Mouse (Mus musculus): ENCODE measurements around the gene Parp8. TPM values are rescaled to one million over a fixed set of nuclear protein-coding genes. Genes with fewer than 3 reads are reported as not detected.

Gene Parp8
- total and polyA plus RNA-seq, 3 experiments: 7.9 to 9.5 (median 9.2) TPM

GRCm38 (mm10) chr13:117012031-117012430, 13.3 kb downstream of the Parp8 start:
- intact Hi-C loops (cut with DNase I): no loop called here
- H3K79me2 ChIP-seq (replicated peaks; ENCODE audit: control insufficient read depth, insufficient read depth, low read length): peaks cover 5% of the 10 kb centered on the region
- peaks cover 2% of the 10 kb centered on the region for H3K4me1 ChIP-seq (ENCODE audit: control insufficient read depth, insufficient read depth, low read length)
- no peak for TF ChIP-seq CTCF (IDR thresholded peaks at IDR 0.05)
- TF ChIP-seq EP300 (IDR thresholded peaks at IDR 0.05; ENCODE audit: insufficient read depth, low read depth, low read length): no peak
- H3K9ac ChIP-seq (ENCODE audit: low read depth, low read length): no peak overlapping the region
- H3K27ac ChIP-seq: no peak overlapping the region
- H3K36me3 ChIP-seq (ENCODE audit: control insufficient read depth, insufficient read depth, low read length): no peaks in the 10 kb centered on the region; the same call in 1 of the 2 replicates
- 85% methylated on average over 9 of the region's 9 CpGs for WGBS
- H3K27me3 ChIP-seq (ENCODE audit: control insufficient read depth, insufficient read depth, low read length): no peaks in the 10 kb centered on the region
- DNase-seq: no peak
- no peak overlapping the region for H3K4me3 ChIP-seq

- H3K27me3 ChIP-seq (ENCODE audit: control insufficient read depth, insufficient read depth, low read length): no peaks in the 10 kb centered on the region
- no peak for TF ChIP-seq EP300 (IDR thresholded peaks at IDR 0.05; ENCODE audit: insufficient read depth, low read depth, low read length)
- no peak for TF ChIP-seq POLR2A (IDR thresholded peaks at IDR 0.05; ENCODE audit: insufficient read depth, low read depth, low read length)
- H3K79me2 ChIP-seq (replicated peaks; ENCODE audit: control insufficient read depth, insufficient read depth, low read length): peaks cover 4% of the 10 kb centered on the region
- intact Hi-C loops (cut with DNase I): no loop called here
- 83% methylated on average over 8 of the region's 8 CpGs for WGBS
- no peaks in the 10 kb centered on the region; the same call in 1 of the 2 replicates for H3K36me3 ChIP-seq (ENCODE audit: control insufficient read depth, insufficient read depth, low read length)
- H3K4me1 ChIP-seq (ENCODE audit: control insufficient read depth, insufficient read depth, low read length): peaks cover 2% of the 10 kb centered on the region
- H3K4me3 ChIP-seq: no peak overlapping the region
- no peak overlapping the region for H3K27ac ChIP-seq
- DNase-seq: no peak
- no peak overlapping the region for H3K9ac ChIP-seq (ENCODE audit: low read depth, low read length)
Measured at GRCm38 (mm10) chr13:117010143-117010542, 15.2 kb downstream of the Parp8 start.

- intact Hi-C loops (cut with DNase I): no loop called here
- H3K4me3 ChIP-seq: no peak overlapping the region
- WGBS: 91% methylated on average over 9 of the region's 9 CpGs
- H3K27ac ChIP-seq: no peak overlapping the region
- peaks cover 4% of the 10 kb centered on the region for H3K79me2 ChIP-seq (replicated peaks; ENCODE audit: control insufficient read depth, insufficient read depth, low read length)
- no peaks in the 10 kb centered on the region for H3K27me3 ChIP-seq (ENCODE audit: control insufficient read depth, insufficient read depth, low read length)
- peaks cover 3% of the 10 kb centered on the region for H3K4me1 ChIP-seq (ENCODE audit: control insufficient read depth, insufficient read depth, low read length)
- TF ChIP-seq EP300 (IDR thresholded peaks at IDR 0.05; ENCODE audit: insufficient read depth, low read depth, low read length) (no peak), CTCF (IDR thresholded peaks at IDR 0.05) (no peak), POLR2A (IDR thresholded peaks at IDR 0.05; ENCODE audit: insufficient read depth, low read depth, low read length) (no peak)
- no peaks in the 10 kb centered on the region for H3K36me3 ChIP-seq (ENCODE audit: control insufficient read depth, insufficient read depth, low read length)
- no peak overlapping the region for H3K9ac ChIP-seq (ENCODE audit: low read depth, low read length)
- DNase-seq: no peak
Measured at GRCm38 (mm10) chr13:117008021-117009015, 17.0 kb downstream of the Parp8 start.

GRCm38 (mm10) chr13:117007566-117007965, 17.8 kb downstream of the Parp8 start:
- WGBS: 80% methylated on average over 2 of the region's 2 CpGs
- intact Hi-C loops (cut with DNase I): no loop called here
- DNase-seq: no peak
- Histone ChIP-seq H3K27ac (no peak overlapping the region), H3K9ac (ENCODE audit: low read depth, low read length) (no peak overlapping the region), H3K4me3 (no peak overlapping the region), H3K79me2 (replicated peaks; ENCODE audit: control insufficient read depth, insufficient read depth, low read length) (peaks cover 3% of the 10 kb centered on the region), H3K36me3 (ENCODE audit: control insufficient read depth, insufficient read depth, low read length) (no peaks in the 10 kb centered on the region), H3K27me3 (ENCODE audit: control insufficient read depth, insufficient read depth, low read length) (no peaks in the 10 kb centered on the region), H3K4me1 (ENCODE audit: control insufficient read depth, insufficient read depth, low read length) (peaks cover 3% of the 10 kb centered on the region)
- no peak for TF ChIP-seq EP300 (IDR thresholded peaks at IDR 0.05; ENCODE audit: insufficient read depth, low read depth, low read length)
- TF ChIP-seq POLR2A (IDR thresholded peaks at IDR 0.05; ENCODE audit: insufficient read depth, low read depth, low read length): no peak
- TF ChIP-seq CTCF (IDR thresholded peaks at IDR 0.05): no peak

GRCm38 (mm10) chr13:117006638-117007037, 18.7 kb downstream of the Parp8 start:
- WGBS: 76% methylated on average over 4 of the region's 4 CpGs
- peaks cover 3% of the 10 kb centered on the region for H3K4me1 ChIP-seq (ENCODE audit: control insufficient read depth, insufficient read depth, low read length)

GRCm38 (mm10) chr13:117000493-117000892, 24.8 kb downstream of the Parp8 start:
- H3K4me1 ChIP-seq (ENCODE audit: control insufficient read depth, insufficient read depth, low read length): peaks cover 3% of the 10 kb centered on the region
- H3K36me3 ChIP-seq (ENCODE audit: control insufficient read depth, insufficient read depth, low read length): no peaks in the 10 kb centered on the region
- peaks cover under 1% of the 10 kb centered on the region; the same call in 1 of the 2 replicates for H3K79me2 ChIP-seq (replicated peaks; ENCODE audit: control insufficient read depth, insufficient read depth, low read length)
- intact Hi-C loops (cut with DNase I): no loop called here
- H3K4me3 ChIP-seq: no peak overlapping the region
- H3K27me3 ChIP-seq (ENCODE audit: control insufficient read depth, insufficient read depth, low read length): no peaks in the 10 kb centered on the region
- no peak overlapping the region for H3K9ac ChIP-seq (ENCODE audit: low read depth, low read length)
- 68% methylated on average over 3 of the region's 3 CpGs for WGBS
- no peak overlapping the region for H3K27ac ChIP-seq
- DNase-seq: no peak
- TF ChIP-seq EP300 (IDR thresholded peaks at IDR 0.05; ENCODE audit: insufficient read depth, low read depth, low read length) (no peak), POLR2A (IDR thresholded peaks at IDR 0.05; ENCODE audit: insufficient read depth, low read depth, low read length) (no peak), CTCF (IDR thresholded peaks at IDR 0.05) (no peak)

More at GRCm38 (mm10) chr13:117006638-117007037, 18.7 kb downstream of the Parp8 start:
- peaks cover 2% of the 10 kb centered on the region for H3K79me2 ChIP-seq (replicated peaks; ENCODE audit: control insufficient read depth, insufficient read depth, low read length)
- no peak overlapping the region for H3K9ac ChIP-seq (ENCODE audit: low read depth, low read length)
- H3K27ac ChIP-seq: no peak overlapping the region
- H3K27me3 ChIP-seq (ENCODE audit: control insufficient read depth, insufficient read depth, low read length): no peaks in the 10 kb centered on the region
- TF ChIP-seq CTCF (IDR thresholded peaks at IDR 0.05) (no peak), POLR2A (IDR thresholded peaks at IDR 0.05; ENCODE audit: insufficient read depth, low read depth, low read length) (no peak), EP300 (IDR thresholded peaks at IDR 0.05; ENCODE audit: insufficient read depth, low read depth, low read length) (no peak)
- intact Hi-C loops (cut with DNase I): no loop called here
- H3K36me3 ChIP-seq (ENCODE audit: control insufficient read depth, insufficient read depth, low read length): no peaks in the 10 kb centered on the region
- no peak overlapping the region for H3K4me3 ChIP-seq
- DNase-seq: no peak

Data from heart, adult 2 months (tissue).